Mouse (Mus musculus) C2C12 (cell line): Measurements from ENCODE around the gene Daw1. TPM values are rescaled to one million over a fixed set of nuclear protein-coding genes. Genes with fewer than 3 reads are reported as not detected.

Experiments used
- H3K27me3 ChIP-seq: one replicate; pipeline ENCODE4 v1.6.1; 2011; ENCODE audit not compliant: control insufficient read depth, insufficient read depth, insufficient read length
- H3K36me3 ChIP-seq: one replicate; pipeline ENCODE4 v1.6.1; 2011; ENCODE audit not compliant: control insufficient read depth, insufficient read depth
- H3K4me3 ChIP-seq: one replicate; pipeline ENCODE4 v1.5.1; 2011; ENCODE audit warnings: mild to moderate bottlenecking, control low read depth; ENCODE audit not compliant: poor library complexity, insufficient read depth, severe bottlenecking
- H3K79me2 ChIP-seq: one replicate; pipeline ENCODE4 v1.6.1; 2011; ENCODE audit not compliant: control insufficient read depth, insufficient read depth
- H3K79me3 ChIP-seq: one replicate; pipeline ENCODE4 v1.6.1; 2011; ENCODE audit warnings: low read depth, control low read depth
- H3ac ChIP-seq: one replicate; pipeline ENCODE3; 2011; ENCODE audit warnings: low read depth; ENCODE audit not compliant: control insufficient read depth, insufficient read length
- CEBPB ChIP-seq: IDR thresholded peaks from one replicate; pipeline ENCODE4 v1.6.1; 2011; ENCODE audit warnings: low read depth, mild to moderate bottlenecking, control low read depth, moderate library complexity
- CTCF ChIP-seq: IDR thresholded peaks from one replicate; pipeline ENCODE4 v1.5.1; 2011; ENCODE audit not compliant: control insufficient read depth, insufficient read depth, insufficient read length
- FOSL1 ChIP-seq: IDR thresholded peaks from one replicate; pipeline ENCODE4 v1.8.0; 2011; ENCODE audit warnings: mild to moderate bottlenecking, low read length; ENCODE audit not compliant: poor library complexity, insufficient read depth, severe bottlenecking
- MAX ChIP-seq: IDR thresholded peaks from one replicate; pipeline ENCODE4 v1.6.1; 2011; ENCODE audit warnings: mild to moderate bottlenecking, control low read depth
- MYOD1 ChIP-seq: IDR thresholded peaks from one replicate; pipeline ENCODE4 v1.6.1; 2011; ENCODE audit warnings: low read depth; ENCODE audit not compliant: control insufficient read depth, insufficient read length
- MYOG ChIP-seq: IDR thresholded peaks from one replicate; pipeline ENCODE4 v1.6.1; 2011; ENCODE audit not compliant: control insufficient read depth, insufficient read length; ENCODE audit errors: extremely low read depth
- USF1 ChIP-seq: IDR thresholded peaks from one replicate; pipeline ENCODE4 v1.6.1; 2011; ENCODE audit warnings: low read depth, mild to moderate bottlenecking, control low read depth, moderate library complexity
- polyA plus RNA-seq: library from polyadenylated mRNA; unstranded; fragments of >200 nt; fragmentation: generic; extraction: Trizol; gene quantifications from one replicate; pipeline ENCODE4 v1.2.1, GENCODE M21; 2012; ENCODE audit warnings: missing spikeins

Gene Daw1
- polyA plus RNA-seq, 1 experiment, result not detected

GRCm38 (mm10) chr1:83248235-83248746 lies 88.7 kb downstream of the Daw1 start:
- Histone ChIP-seq H3ac (no peak overlapping the region), H3K36me3 (no peaks in the 10 kb centered on the region), H3K27me3 (no peaks in the 10 kb centered on the region), H3K79me3 (no peaks in the 10 kb centered on the region), H3K79me2 (no peaks in the 10 kb centered on the region), H3K4me3 (no peak overlapping the region)
- no peak for TF ChIP-seq MYOG
- no peak for TF ChIP-seq CTCF
- no peak for TF ChIP-seq USF1
- no peak for TF ChIP-seq MYOD1
- no peak for TF ChIP-seq FOSL1
- TF ChIP-seq CEBPB, result no peak
- TF ChIP-seq MAX, result no peak

- no peak overlapping the region for H3ac ChIP-seq
- no peaks in the 10 kb centered on the region for H3K27me3 ChIP-seq
- H3K36me3 ChIP-seq, result no peaks in the 10 kb centered on the region
- H3K79me3 ChIP-seq, result no peaks in the 10 kb centered on the region
- H3K79me2 ChIP-seq, result no peaks in the 10 kb centered on the region
- TF ChIP-seq USF1 (no peak), CTCF (no peak), CEBPB (no peak), MAX (no peak), MYOG (no peak), FOSL1 (no peak), MYOD1 (no peak)
- no peak overlapping the region for H3K4me3 ChIP-seq
These were observed 92.2 kb downstream of the Daw1 start for GRCm38 (mm10) chr1:83251746-83252145.

Other genes starting within 250 kb of the Daw1 start
- 0.12 TPM for gene A030005L19Rik, start 246.4 kb upstream of the Daw1 start, polyA plus RNA-seq
- not detected for gene A030014E15Rik, start 234.8 kb upstream of the Daw1 start, polyA plus RNA-seq
- not detected for gene Gm6217, start 228.4 kb upstream of the Daw1 start, polyA plus RNA-seq
- gene A030003K21Rik, start 216.4 kb upstream of the Daw1 start, polyA plus RNA-seq, result not detected
- not detected for gene Gm7544, start 203.7 kb upstream of the Daw1 start, polyA plus RNA-seq
- gene Gm47955, start 199.5 kb upstream of the Daw1 start, polyA plus RNA-seq, result not detected
- not detected for gene Gm47959, start 159.2 kb upstream of the Daw1 start, polyA plus RNA-seq
- not detected for gene Slc19a3, start 121.3 kb upstream of the Daw1 start, polyA plus RNA-seq
- not detected for gene Krtap28-10, start 117.3 kb upstream of the Daw1 start, polyA plus RNA-seq
- gene Gm47969, start 114.8 kb upstream of the Daw1 start, polyA plus RNA-seq, result not detected
- not detected for gene A030005K14Rik, start 100.4 kb upstream of the Daw1 start, polyA plus RNA-seq
- gene Krtap28-13, start 98.8 kb upstream of the Daw1 start, polyA plus RNA-seq, result not detected
- not detected for gene Ccl20, start 43.0 kb upstream of the Daw1 start, polyA plus RNA-seq
- not detected for gene Sphkap, start 248.4 kb downstream of the Daw1 start, polyA plus RNA-seq